Mouse (Mus musculus) cerebellum, adult 11 months (tissue): ENCODE results near the gene Smox.
A peak's percentile ranks its signal among the peaks of the same experiment; 100 is the strongest.

Experiments used
- DNase-seq: peaks from one replicate; pipeline ENCODE4 v3.0.0; 2022

Smox gene

DNA sequence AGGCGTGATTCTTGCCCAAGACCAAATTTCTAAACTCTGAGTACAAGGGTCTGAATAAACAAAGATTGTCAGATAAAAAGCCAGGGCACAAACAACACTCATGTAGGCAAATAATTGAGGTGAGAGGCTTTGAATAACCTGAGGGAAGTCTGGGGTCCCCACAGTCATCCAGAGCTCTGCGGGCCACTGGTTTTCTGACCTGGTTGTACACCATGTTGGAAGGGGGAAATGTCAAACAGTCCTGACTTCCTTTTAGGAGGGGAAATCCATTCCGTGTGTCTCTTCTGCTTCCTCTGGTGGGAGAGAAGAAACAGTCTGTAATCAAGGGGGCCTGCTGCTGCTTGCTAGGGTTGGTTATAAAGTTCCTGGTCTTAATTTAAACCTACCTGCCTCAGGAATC, 5.2 kb upstream of the Smox start:
- DNase-seq = no peak

DNA sequence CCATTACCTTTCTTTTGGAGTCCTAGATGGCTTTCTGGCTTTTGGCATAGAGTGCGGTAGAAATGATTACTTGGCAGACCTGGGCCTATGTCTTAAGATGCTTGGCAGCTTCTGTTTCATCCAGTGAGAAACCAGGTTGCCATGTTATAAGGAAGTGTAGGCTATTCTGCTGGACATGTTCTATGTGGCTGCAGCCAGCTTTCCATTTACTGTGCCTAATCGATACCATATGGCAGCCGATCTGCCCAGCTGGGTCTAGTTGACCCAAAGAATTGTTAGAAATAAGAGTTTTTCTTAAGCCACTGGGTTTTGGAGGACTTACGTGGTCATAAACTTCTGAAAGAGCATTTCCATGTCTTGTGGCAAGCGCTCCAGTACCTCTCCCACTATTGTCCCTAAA, 4.0 kb upstream of the Smox start:
- no peak for DNase-seq

DNA sequence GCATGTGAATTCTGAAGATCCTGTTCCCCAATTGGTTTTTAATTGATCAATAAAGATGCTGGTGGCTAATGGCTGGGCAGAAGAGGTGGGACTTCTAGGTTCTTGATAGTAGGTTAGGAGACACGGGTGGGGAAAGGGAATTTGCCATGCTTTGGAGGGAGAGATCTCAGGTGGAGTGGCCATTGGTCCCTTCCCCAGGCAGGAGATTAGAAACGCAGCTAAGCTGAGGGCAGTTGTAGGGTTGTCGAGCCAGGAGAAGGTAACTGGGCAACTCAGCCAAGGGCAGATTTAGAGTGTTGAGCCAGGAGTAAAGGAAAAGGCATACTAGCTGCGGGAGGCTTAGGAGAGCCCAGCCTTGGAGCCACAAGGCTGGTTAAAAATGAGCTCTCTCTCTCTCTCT, 3.0 kb upstream of the Smox start:
- no peak for DNase-seq

DNA sequence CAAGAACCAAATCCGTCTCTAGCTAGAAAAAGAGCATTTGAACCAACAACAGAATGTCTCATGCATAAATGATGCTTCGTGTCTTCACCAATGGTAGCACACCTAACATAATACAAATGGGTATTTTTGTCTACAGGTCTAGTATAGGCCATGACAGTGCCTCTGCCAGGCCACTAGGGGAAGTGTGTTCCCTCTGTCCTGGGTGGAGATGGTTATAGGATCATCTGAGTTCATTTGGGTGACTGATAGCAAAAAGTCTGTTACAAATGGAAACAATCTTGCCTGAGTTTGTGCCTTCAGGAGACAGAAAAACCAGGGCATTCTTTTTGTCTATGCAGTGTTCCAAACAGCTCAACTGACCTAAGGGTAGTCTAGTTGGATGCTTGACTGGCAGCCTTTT, 2.4 kb upstream of the Smox start:
- DNase-seq = no peak

DNA sequence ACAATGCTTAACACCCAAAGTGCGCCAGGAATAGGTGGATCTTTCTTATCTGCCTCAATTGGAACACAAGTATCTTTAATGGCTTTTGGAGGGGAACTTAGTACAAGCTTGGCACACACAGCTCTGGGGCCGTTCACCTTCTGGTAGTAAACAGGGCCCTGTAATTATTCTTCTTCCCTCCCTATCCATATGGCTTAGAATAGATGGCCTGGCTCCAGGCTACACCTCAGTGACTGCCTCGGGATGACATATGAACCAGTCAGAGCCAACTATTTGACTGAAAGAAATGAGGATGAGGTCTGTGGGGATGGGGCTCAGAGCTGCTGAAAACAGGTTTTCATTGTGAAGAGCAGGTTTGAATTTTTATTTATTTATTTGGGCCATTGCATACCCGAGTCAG, 1.7 kb upstream of the Smox start:
- peak; percentile 58 for DNase-seq

DNA sequence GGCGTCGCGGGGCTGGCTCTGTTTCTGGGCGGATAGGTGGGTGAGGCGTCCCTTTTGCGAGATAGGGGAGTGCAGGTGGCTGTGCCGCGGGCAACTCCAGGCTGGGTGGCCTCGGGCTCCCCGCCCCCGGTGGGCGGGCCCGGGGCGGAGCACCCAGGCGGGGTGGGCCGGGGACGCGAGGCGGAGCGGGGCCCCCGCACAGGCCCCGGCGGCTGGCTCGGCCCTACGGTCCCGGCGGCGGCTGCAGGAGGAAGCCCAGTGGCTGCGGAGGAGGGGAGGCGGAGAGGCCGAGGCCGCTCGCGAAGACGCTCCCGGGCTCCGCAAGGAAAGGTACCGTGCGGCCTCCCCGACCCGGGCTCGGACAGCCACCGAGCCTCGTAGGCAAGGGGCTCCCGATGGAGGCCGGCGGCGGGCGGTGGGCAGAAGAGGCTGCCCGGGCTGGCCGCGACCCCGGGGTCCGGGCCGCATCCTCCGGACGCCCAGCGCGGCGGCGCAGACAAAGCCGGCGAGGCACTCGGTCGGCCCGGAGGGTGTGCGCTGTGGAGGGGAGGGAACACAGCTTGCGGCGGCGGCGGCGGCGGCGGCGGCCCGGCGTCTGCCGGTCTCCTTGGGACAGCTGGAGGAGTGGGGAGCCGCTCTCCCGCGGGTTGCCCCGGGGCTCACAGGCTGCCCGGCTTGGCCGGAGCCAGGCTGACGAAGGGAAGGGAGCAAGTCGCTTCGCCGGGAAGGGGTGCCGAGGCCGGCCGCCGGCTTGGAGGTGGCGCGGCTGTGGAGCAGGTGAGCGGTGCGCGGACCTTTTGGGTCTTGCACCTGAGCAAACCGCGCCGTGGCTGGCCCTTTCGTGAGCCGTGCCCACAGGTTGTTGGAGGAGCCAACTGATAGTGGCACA, 655 bp downstream of the Smox start:
- DNase-seq = peak; percentile 77

DNA sequence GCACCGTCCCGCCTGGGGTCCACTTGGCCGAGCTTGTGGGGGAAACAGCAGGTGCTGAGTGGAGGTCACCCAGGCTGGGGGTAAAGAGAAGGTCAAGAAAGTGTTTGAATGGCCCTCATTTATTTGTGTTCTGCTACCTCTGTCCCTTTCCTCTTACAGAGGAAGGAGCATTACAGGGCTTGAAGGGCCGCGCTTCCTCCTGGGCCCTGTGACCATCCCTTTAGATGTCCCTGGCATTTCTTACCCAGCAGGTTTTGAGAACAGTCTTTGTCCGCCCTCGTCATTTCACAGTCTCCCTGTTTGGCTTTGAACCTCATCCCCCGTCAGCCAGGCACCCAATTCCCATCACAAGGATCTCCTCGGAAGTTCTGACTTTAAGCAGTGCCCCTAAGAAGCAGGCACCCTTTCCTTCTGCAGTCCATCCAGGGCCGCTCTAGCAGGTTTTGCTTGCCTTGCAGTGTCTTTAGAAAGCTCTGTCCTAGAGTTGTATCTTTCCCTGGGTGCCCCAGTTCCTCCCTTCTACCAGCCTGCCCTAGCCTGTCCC, 1.4 kb downstream of the Smox start:
- DNase-seq = no peak

DNA sequence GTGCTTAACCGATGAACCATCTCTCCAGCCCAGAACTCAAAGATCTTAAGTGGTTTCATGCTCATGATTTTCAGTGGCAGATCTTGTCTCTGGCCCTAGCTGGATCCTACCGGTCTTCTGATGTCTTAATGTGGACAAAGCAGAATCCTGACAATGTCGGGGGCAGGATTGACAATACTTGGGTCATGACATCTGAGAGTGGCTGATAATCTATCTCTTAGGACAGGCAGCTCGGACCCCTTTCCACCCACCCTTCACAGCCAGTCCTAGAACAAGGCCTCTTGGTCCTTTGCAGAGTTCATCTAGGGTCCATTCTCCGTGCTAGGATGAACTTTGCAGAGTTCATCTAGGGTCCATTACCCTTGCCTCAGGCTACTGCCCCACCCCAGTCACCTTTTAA, 2.1 kb downstream of the Smox start:
- no peak for DNase-seq

DNA sequence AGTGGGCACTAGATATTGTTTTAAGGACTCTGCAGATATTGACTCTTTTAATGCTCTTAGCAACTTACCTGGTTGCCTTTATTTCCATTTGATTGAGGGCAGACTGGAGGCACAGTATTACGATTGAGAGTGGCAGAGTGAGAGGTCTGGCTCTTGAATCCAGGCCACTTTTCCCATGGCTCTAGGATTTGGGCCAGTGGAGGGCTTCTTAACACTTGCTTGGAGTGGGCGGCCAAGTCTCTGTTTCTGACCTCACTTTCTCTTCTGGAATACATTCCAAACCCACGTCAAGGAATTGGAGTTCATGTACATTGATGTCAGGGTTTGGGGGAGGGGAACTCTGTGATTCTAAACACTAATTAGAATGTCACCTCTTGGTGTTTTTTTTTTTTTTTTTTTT, 4.0 kb downstream of the Smox start:
- no peak for DNase-seq

DNA sequence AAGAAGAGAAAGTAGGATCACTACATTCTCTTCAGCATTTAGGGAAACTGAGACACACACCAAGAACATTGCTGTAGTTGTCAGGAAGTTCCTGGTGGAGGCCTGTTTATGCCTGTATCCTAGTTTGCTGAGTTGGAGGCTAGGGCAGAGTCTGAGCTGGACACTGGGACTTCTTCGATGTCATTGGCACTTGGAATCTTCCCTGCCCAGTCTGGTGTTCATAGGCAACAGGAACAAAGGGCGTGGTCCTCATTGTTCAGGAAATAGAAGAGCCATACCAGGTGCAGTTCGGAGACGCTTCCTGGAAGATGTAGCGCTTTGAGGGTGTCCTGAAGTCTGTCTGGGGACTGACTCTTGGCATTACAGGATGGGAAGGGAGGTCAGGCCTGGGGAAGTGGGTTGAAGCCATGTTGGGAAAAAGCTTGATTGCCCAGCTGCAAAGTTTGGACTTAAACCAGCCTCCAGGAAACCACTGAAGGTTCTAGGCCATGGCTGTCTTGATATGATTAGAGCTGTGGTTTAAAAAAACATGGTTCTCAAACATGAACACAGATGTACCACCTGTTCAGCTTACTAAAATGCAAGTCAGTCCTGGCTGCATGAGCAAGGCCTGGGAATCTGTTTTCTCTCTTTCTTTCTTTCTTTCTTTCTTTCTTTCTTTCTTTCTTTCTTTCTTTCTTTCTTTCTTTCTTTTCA, 5.0 kb downstream of the Smox start:
- no peak for DNase-seq

DNA sequence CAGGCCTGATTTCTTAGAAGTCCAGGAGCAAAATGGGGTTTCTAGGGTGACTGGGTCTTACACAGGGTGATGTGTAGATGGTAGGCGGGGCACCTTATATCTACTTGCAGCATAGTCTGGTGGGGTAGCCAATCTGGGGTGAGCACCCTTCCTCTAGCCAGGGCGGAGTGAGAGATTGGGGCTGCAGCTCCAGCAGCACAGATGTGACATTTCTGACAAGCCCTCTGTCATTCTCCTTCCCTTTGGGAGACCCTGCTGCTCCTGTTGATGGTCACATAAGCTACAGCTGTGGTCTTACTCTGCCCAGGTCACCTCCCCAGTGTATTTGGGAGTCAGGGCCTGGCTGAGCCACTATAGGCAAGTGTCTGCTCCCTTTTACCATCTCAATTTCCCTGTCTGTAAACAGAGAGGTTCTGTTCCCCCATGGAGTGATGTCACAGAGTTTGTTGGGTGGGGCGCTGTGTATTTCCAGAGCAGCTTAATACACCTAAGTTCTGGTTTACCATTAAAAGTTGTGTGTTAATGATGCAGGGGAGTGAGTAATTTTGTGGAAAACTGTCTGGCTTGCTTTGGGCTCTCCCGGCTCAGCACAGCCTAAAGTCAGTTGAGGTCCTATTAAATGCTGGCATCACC, 6.0 kb downstream of the Smox start:
- no peak for DNase-seq

DNA sequence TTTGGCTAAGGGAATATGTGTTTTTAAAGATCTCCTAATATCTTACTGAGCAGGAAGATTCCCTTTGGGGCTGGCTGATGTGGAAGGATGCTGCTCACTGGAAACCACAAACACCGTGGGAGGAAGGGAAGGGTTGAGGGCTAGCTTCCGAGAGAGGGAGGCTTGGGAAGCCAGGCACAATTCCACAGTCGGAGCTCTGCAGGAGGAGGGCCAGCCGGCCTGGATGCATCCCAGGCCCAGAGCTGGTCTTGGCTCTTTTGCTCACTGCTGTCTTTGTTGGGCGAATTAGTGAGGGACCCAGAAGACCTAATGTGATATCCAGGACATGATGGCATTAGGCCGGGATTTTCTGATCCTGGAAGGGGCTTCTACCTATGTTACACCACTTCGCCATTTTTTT, 6.9 kb downstream of the Smox start:
- peak; percentile 38 for DNase-seq

DNA sequence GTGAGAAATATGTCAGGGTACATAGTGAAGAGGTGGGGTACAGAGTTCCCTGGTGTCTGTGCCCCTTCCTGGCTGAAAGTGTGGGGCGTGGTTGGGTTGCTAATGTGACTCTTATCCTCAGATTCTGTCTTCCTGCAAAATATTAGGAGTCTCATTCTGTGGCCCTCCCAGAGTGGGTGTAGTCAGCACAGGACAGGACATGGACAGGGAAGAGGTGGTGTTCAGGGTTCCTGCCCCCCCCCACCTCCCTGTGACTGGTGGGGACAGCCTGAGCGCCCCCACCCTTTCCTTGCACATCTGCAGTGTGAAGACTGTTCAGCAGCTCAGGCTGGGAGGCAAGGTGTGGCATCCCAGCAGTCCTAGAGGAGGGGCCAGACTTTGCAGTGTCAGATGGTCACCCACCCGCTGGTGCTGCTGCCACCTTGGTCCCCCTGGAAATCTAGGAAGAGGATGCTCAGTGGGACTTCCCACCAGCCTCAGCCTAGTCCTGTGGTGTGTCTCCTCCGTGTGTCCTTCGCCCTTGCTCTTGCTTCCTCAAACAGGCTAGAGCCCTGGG, 8.1 kb downstream of the Smox start:
- no peak for DNase-seq

DNA sequence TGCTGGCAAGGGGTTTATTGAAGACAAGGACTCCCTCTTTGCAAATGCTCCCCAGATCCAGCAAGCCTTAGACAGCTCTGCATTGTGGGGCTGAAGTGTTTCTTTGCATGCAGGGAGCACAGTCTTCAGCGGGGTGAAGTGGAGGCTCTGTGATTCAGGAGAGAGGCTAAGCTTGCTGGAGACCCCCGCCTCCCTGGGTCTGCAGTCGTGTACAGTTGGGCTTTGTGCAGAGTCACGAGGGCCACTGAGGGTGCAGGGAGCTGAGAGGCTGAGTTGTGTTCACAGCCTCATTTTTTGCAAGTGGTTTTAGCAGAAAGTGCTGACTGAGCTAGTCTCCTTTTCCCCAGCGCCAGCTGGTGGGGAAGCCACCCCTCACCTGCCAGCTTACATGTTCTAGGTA, 10.6 kb downstream of the Smox start:
- no peak for DNase-seq

DNA sequence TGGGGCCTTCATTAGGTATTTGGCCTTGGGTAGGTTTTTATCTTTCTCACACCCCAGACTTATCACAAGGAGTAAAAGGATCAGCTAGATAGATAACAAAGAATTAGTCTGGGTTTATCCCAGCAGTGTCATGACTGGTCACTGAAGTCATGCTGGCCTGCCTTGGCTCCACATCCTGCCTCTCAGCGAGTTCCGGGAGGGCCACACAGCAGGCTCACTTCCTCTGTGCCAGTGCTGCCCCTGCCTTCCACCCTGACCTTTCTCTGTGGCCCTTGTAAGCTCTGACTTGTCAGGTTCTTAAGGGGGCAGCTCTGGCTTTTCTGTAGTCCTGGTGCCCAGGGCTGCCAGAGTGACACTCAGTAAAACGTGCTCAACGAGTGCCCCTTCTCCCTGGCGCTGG, 11.3 kb downstream of the Smox start:
- DNase-seq = no peak

DNA sequence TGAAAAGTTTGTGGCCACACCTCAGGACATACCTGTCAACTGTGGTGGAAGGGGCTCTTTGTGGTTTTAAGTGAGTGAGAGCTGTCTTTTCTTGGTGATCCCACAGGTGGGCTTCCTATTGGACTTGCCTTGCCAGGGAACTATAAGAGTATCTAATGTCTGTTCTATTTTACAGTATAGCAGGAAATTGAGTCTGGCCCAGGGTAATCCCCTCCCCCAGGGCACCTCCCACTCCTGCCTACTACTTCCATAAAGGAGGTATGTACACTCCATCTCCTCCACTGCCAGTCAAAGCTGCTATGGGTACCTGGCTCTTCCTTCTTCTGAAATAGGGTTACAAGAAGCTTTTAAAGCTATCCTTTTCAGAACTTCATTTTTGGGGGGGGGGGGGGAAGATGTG, 14.1 kb downstream of the Smox start:
- DNase-seq = no peak

DNA sequence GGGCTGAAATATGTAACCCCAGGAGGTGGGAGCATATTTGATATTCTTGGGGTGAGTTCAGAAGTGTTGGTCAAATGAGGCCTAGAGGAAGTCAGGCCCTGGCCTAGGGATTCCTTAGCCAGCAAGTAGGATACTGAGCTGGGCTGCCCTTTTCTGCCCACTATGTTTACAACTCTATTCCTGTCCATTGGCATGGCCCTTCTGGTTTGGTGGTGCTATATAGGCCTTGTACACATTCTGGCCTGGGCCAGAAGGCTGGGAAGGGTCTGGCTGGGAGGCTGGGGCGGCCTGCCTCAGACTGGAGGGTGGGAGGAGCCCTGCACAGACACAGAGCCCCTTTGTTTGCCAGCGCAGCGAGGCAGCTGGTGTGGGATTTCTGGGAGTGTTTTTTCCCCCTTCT, 15.1 kb downstream of the Smox start:
- no peak for DNase-seq

DNA sequence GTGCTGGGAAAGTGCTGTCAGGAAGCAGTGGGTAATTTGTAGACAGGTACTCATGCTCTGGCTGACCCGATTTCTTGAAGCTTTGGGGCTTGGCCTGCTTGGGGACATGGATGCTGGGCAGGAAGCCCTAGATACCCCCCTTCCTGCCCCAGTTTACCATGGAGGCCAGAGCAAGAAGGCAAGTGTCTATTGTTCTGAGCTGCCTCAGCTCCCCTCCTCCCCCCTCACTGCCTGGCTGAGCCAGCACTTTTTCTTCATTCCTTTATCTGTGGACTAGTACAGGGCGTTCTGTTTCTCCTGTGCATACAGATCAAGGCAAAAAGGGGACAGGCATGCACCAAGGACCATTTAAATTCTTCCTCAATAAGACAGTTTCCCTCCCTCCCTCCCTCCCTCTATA, 17.2 kb downstream of the Smox start:
- DNase-seq = no peak

DNA sequence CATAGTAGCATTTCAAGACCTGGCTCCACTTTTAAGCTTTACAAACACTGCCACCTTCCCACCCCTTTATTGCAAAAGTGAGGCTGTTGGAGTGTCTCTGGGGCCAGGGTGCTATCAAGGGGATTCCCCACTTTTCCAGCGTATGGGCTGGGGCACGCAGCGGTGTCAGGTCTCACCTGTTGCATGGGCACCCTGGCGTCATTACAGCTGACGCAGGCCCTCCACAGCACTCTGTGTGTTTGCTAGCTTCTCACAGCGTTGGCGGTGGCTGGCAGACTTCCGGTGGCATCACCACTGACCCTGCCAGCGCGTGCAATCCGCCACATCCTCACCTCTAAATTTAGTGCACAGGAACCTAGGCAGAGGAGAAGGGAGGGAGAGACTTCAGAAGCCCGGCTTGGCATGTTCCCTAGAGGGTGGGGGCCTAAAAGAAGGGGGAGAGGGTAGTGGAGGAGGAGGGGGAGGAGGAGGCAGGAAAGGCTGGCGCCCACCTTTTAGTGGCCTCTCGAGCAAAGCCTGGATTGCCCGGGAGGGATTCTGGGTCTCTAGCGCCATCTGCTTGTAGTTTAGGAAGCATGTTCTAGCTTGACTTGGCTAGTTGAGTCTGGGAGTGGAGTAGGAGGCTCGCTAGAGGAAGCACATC, 18.5 kb downstream of the Smox start:
- peak; percentile 51 for DNase-seq

DNA sequence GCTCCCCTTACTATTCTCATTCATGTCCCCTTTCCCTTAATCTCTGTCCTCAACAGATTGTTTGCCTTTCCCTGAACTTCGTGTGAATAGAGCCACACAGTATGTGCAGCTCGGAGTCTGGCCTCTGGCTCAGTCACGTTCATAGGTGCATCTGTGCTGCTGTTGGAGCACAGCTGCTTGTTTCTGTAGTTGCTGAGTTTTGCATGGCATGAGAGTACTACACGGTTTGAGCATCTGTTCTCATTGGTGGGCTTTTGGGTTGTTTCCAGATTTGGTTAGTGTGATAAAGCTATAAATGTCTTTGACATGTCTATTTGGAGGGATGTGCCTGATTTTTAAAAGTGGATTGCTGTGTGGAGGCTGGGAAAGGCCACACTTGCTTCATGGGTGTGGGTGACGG, 19.2 kb downstream of the Smox start:
- DNase-seq = no peak

DNA sequence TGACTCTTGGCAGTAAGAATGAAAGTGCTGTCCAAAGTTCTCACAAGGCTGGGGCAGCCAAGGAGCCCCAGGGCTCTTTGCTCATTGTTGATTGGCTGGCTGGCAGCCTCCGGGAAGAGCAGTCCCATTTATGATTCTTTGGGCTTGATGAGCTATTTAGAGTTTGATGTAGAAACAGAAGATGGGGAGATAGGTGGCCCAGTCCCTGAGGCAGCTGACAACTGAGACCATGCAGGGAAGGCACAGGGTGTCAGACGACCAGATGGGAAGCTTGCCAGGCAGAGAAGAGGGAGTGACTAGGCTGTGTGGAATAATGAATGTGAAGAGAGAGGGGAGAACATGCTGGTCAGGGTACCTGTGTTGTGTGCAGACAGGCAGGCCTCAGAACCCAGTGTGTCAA, 22.2 kb downstream of the Smox start:
- no peak for DNase-seq

DNA sequence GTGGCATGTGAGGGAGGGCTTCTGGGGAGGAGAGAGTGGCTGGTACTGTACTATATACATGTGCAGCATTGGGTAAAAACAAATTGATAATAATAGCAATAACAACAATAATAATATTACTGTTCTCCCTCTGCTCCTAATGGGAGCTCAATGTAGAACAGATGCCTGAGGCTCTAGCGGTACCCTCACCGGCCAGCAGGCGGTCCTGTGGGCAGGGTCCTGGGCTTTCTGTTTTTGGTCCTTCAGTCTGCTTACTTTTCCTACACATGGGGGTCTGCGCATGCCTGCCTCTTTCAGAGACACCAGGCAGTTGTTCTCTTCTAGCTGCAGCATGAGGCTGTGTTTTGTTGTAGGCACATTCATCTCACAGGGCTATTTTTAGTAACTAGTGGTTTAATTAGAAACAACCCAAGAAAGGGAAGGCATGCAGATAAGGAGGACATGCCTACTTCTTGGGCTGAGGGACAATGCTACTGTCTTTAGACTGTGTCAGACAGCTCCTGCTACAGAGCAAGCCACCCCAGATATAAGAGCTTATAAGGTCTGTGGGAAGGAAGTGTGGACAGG, 22.8 kb downstream of the Smox start:
- DNase-seq = no peak

DNA sequence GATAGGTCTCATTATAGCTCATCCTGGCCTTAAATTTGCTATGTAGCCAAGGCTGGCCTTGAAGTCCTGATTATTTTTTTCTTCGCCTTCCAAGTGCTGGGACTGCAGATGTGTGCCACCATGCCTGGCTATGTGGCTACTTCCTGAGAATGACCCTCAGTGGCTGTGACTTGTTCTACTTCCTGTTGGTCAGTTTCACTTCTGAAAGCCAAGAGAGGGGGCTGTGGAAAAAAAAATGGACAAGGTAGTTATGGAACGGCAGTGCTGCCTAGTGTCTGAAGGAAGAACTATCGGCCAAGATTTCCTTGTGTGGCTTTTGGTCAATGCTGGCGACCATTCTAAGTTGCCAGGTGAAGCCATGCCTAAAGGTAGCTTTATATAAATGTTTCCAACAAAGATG, 26.3 kb downstream of the Smox start:
- DNase-seq = no peak
